Mouse (Mus musculus): ENCODE data around the gene Cxcr4.
A peak's percentile ranks its signal among the peaks of the same experiment; 100 is the strongest.

Cxcr4 gene

GRCm38 (mm10) chr1:128569992-128570648 is 22.0 kb downstream of the Cxcr4 start:
- DNase-seq (ENCODE audit: low read depth, low spot score): no peak

DNA sequence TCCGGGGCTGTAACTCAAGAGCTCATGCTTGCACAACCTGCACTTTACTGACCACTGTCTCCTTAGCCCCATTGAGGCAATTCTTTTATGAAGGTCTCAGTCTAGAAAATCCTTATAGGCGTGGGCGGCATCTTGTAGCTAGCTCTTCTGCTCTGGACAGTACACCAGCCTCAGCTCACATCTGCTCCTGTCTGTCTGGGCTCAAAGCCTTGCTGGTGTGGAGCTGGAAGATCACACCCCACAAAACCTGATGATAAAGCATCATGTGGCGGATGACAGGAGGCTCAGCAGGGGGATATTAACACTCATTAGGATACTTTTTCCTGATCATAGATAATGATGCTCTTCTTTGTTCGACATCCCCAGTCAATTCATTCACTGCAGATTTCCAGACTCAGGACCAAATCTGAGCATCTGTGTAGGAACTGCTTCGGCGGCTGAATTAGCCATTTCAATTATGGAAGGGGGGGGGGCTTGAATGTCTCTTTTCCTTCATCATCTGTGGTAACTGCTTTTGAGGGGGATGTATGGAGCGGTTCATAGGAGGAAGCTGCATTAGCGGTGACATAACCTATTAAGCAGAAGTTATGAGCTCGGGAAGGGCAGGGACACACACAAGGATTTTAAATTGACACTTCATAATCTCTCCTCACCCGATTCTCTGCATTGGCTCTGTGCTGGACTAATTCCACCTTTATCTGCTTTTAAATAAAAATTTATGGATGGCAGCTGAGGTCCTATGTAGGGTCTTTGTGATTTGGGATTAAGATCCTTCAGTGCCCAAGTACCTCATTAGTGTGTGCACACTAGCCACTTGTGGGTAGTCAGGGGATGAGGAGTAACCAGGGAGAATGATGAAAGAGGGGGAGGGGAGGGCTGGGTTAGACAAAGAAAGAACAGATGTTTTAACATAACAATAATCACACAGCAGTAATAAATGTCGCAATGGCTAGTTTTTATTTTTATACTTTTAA is 24.6 kb downstream of the Cxcr4 start:
- no peak for DNase-seq (ENCODE audit: low read depth, low spot score)

DNA sequence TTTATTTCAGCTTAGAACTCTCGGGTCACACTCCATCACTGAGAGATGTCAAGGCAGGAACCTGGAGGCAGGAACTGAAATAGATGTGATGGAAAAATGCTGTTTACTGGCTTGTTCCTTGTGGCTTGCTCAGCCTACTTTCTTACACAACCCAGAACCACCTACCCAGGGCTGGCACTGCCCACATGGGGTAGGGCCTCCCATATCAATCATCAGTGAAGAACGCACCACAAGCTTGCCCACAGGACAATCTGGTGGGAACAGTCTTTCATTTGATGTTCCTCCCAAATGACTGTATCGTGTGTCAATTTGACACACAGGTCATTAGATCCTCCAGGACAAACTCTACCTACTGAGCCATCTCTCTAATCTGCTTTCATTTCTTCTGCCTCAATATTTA is 28.2 kb downstream of the Cxcr4 start:
- no peak for DNase-seq (ENCODE audit: low read depth, low spot score)

DNA sequence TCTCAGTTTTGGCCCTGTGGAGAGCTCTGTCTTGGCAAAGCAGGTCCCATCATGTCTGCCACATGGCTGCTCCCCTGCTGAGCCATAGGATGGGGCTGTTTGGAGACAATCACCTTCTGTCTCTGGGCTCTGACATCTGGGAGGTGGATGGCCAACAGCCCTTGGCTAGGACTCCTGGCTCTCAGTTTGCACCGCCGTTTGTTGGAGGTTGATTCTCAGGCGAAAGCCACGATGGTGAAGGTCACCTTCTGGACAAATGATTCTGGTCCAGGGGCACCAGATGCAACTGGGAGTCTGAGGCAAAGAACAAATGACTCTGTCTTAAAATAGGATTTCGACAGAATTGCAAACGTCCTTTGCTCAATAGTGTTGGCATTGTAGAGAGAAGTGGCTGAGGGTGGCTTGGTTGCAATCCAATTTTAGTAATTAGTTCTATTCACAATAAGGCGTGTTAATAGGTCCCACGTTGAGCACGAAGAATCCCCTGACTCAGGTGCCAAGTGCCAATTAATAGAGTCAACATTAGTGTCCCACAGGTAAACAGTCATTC is 30.7 kb downstream of the Cxcr4 start:
- DNase-seq (ENCODE audit: low read depth, low spot score): peak; percentile 42

DNA sequence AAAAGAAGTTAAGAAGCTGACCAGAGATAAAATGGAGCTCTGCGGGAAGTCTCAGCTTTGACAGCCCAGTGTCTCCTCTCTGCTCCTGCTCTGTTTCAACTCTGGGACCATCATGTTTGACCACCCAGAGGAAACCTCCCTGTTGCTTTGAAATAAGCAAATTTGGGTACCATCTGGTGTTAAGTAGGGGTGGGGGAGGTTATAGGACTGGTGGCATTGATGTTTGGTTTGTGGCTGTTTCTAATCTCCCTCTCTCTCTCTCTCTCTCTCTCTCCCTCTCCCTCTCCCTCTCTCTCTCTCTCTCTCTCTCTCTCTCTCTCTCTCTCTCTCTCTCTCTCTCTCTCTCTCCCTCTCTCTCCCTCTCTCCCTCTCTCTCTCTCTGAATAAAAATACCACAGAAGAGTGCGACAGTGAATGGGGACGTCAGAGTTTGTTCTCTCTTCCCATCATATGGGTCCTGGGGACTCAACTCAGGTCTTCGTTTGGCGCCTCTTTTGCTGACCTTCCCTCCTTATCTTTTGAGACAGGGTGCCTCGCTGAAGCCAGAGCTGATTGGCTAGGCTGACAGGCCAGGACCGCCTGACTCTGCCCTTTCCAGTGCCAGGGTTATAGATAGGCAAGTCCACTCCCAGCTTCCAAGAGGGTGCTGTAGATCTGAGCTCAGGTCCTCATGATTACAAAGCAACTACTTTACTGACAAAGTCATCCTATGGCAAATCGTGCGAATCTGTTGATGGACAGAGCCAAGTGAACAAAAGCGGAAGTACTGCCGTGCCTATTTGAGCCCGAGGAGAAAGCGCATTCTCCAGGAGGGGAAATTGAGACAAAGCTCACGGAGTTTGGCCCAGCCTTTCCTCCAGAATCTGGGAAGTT is 31.4 kb downstream of the Cxcr4 start:
- peak; percentile 38 for DNase-seq (ENCODE audit: low read depth, low spot score)

GRCm38 (mm10) chr1:128557953-128558352 is 34.1 kb downstream of the Cxcr4 start:
- DNase-seq (ENCODE audit: low read depth, low spot score): no peak

DNA sequence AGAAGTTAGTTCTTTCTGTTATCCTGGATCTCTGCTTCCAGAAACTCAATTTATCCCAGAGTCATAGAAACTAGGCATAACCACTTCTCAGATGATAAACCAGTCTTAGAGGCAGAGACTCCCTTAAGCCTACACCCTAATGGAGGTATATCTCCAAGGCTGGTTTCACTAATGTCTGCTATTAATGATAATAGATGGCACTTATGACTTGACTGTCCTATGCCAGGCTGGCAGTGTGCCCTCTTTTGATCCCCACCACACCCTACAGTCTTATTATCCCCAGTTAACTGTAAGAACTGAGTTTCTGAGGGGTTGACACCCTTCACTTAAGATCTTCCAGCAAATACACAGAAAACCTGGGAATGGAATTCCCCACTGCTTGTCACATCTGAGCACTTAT is 39.5 kb downstream of the Cxcr4 start:
- DNase-seq (ENCODE audit: low read depth, low spot score): no peak

DNA sequence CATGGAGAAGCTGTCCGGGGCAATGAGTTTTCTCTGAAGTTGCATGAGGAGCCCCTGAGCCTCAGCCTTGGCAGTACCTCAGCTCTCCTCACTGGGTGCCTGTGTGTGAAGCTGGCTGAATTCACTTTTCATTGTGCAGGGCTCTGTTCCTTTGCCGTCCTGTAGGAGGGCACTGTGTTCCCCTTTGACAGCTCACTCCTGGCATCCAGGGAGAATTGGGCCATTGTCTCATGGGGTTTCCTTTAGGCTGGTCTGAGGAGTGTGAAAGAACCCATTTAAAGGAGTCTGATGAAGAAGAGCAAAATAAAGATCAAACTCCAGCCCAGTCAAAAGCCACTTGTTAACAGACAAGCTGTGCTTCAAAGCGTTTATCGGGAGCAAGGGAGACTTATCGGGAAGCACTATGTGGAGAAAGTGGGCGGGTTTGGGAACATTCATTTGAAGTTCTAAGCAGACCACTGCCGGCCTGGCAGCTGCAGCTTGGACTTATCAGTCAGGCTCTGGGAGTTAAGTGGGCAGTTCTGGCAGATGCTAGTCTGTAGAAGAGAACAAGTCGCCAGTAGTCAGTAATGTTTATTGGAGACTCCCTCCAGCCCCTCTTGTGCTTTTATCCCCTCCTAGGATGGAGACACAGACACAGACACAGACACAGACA is 40.2 kb downstream of the Cxcr4 start:
- DNase-seq (ENCODE audit: low read depth, low spot score): no peak

GRCm38 (mm10) chr1:128549442-128549841 is 42.7 kb downstream of the Cxcr4 start:
- DNase-seq (ENCODE audit: low read depth, low spot score): peak; percentile 66

GRCm38 (mm10) chr1:128549007-128549406 is 43.1 kb downstream of the Cxcr4 start:
- no peak for DNase-seq (ENCODE audit: low read depth, low spot score)

DNA sequence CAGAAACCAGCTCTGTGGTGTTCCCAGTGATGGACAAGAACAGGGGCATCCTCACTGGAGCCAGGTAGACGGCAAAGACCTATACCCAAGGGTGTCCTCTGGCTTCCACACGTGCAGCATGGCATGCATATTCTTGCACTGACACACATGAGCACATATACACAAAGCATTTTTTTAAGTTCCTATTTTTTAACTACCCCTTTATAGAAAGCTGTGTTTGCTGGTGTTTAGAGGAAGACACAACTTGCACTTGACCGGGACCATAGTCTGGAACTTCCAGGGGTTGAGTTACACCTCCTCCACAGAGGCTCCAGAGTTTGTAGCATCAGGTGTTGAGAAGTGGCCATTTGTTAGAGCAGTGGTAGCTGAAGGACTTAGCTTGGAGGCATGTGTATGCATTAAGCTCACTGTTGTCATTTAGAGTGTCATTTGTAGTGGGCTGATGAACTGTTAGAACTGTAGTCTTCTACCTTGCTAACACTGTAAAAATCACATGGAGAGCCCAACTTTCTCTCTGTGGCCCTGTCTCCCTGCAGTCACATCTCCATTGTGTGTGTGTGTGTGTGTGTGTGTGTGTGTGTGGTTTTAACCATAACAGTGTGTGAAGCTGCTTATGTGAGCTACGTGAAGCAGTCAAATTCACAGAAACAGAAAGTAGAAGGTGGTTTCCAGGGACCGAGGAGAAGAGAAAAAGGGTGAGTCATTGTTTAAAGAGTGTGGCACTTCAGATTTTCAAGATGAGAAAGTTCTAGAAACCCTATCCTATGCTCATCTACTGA is 43.7 kb downstream of the Cxcr4 start:
- DNase-seq (ENCODE audit: low read depth, low spot score): peak; percentile 89

- DNase-seq (ENCODE audit: low read depth, low spot score): no peak
Measured at GRCm38 (mm10) chr1:128545672-128546071, 46.4 kb downstream of the Cxcr4 start.

DNA sequence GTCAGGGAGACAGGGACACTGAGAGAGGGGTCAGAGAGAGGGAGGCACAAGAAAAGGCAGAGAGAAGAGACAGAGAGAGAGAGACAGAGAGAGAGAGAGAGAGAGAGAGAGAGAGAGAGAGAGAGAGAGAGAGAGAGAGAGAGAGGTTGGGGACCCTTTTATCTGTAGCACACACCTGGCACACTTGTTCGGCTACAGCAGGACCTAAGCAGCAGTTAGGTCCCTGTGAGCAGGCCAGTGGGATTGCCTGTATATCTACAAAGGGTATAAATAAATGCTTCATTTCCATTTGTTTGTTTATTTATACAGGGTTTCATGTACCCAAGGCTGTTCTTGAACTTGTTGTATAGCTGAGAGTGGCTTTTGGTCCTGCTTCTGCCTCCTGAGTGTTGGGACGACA is 49.0 kb downstream of the Cxcr4 start:
- DNase-seq (ENCODE audit: low read depth, low spot score): no peak

- no peak for DNase-seq (ENCODE audit: low read depth, low spot score)
Measured at GRCm38 (mm10) chr1:128542555-128542954, 49.5 kb downstream of the Cxcr4 start.

DNA sequence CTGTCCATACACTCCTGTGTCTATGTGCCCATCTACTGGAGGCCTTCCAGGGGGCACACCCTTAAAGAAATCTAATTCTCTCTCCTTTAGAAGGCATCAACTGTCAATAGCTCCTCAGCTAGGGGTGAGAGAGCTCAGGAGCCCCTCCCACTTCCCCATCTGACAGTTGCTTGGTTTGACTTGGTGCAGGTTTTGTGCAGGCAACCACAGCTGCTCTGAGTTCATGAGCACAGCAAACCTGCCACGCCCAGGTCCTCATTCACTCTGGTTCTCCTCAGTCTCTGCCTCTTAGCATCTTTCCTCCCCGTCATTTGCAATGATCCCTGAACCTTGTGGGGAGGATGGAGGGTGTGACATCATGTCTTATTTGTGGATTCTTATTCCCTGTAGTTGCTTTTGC is 51.9 kb downstream of the Cxcr4 start:
- peak; percentile 57 for DNase-seq (ENCODE audit: low read depth, low spot score)

- DNase-seq (ENCODE audit: low read depth, low spot score): no peak
Measured at GRCm38 (mm10) chr1:128539555-128539954, 52.5 kb downstream of the Cxcr4 start.

All from A20 (cell line).